Mouse (Mus musculus): ENCODE measurements at regions not wholly inside any gene's neighbourhood (a gene's known extent, or its start where the extent isn't known, plus 50 kb on each side); places are given as distances from the start of the nearest gene placed in this dataset.

DNA sequence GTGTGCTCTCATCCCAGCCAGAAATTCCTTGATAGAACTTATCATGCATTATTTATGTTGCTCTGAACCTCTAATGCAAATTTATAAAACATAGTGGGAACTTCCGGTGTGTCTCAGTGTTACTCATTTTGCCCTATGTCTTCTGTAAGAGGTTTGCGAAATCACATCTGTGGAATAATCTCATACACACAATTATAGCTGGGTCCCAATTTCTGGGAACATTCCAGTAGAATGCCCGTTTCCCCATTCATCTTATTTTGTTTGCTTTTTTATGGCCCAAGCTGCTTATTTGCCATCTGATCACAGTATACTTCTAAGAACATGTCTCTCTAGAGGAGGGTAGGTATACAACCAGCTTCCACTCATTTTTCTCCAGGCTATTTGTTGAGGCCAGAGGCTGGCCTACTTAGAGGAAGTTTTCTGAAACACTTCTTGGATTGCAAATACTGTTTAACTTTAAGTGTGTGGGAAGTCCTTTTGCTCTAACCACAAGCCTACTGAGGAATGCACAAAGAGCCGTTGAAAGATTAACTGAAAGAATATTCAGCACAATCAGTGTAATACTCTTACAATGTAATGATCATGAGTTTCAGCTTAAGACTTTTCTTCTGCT, 474.1 kb upstream of the Slit2 start:
- DNase-seq (ENCODE audit: low spot score in 2 of 2): no peak

DNA sequence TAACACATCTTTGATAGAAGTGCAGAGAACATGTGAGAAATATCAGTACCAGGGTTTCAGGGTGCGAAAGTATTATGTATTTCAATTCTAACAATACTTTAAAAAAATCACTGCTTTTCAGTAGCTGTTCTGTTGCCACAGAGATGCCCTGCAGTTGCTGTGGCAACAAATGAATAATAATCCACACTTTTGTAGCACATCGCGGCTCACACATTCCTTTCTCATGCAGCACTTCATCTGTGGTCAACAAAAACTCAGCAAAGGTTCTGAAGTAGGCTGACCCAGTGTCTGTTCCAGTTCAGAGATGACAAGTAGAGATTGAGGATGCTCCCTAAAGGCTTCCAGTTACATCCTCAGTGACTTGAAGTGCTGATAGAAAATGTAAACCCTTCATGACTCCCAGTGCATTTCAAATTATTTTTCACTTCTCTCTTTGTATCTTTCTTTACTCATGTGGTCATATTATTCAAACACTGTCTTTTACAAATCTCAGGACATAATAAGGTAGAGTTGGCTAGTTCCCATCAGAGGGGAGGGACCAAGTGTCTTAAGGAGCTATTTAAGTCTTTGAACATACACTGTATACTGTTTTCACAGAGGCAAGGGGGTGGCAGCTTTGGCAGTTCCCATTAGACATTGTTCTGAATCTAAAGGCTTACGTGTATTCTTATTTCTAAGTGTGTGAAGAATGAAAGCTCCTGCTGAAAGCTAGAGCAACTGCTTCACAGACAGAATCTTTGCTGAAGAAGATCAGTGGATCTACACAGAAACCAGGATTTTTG, 460.6 kb upstream of the Slit2 start:
- DNase-seq (ENCODE audit: low spot score in 2 of 2): no peak

DNA sequence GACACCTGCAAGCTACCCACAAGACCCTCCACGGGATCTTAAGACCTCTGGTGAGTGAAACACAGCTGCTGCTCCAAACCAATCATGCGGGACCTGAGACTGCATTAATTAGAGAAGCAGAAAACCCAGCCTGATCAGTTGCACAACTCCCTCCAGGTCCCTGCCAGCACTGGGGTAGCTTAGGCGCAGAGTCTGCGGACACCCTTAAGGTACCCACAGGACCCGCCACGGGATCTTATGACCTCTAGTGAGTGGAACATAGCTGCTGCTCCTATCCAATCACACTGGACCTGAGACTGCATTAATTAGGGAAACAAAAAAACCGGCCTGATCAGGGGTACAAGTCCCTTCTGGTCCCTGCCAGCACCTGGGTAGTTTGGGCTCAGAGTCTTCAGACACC, 454.3 kb upstream of the Slit2 start:
- DNase-seq (ENCODE audit: low spot score in 2 of 2): no peak

DNA sequence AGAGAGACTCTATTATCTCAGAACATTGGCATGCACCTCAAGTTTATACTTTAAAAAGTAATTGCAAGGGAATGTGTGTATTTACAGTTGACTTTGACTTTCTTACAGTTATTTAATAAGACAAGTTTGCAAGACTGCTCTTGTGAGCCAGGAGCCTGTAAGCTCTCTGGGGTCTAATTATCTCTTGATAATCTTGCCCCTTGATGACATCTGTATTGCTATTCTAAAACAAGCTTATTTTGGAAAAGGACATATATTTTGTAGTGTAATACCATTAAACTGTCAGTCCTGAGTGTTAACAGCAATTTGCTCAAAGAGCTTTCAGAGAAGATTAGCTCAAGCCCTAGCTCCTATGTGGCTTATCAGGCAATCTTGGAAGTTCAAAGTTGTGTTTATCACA, 445.4 kb upstream of the Slit2 start:
- no peak for DNase-seq (ENCODE audit: low spot score in 2 of 2)

DNA sequence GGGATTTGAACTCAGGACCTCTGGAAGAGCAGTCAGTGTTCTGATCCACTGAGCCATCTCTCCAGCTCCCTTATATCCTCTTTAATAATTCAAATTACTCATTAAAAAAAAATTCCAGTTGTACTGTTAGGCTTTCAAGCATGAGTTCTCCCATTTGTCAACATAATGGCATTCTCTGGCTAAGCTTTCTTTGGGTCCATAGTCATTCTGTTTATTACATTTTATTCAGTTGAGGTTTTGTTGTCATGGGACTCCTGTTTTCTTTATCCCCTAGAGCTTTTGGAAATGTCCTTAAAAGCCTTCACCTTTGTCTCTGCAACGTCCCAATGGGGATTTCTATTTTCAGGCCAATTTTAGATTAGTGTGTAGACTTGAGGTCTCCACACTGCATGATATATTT, 440.7 kb upstream of the Slit2 start:
- no peak for DNase-seq (ENCODE audit: low spot score in 2 of 2)

DNA sequence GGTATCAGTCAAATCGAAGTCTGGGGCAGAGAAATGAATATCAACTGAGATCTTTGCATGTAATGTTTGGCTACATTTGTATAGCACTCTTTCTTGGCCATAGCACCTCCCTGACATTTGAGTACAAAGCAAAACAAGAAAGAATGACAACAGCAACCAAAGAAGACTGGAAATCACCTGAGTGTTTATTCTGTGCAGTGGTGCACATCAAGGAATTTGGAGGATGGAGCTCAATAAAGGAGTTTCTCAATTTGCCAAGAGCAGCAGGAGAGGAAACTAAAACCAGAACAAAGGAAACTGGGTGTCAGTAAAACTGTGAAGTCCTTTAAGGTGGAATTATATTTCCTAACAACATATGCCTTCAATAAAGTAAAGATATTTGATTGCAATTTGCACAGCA, 426.2 kb upstream of the Slit2 start:
- DNase-seq (ENCODE audit: low spot score in 2 of 2): no peak

DNA sequence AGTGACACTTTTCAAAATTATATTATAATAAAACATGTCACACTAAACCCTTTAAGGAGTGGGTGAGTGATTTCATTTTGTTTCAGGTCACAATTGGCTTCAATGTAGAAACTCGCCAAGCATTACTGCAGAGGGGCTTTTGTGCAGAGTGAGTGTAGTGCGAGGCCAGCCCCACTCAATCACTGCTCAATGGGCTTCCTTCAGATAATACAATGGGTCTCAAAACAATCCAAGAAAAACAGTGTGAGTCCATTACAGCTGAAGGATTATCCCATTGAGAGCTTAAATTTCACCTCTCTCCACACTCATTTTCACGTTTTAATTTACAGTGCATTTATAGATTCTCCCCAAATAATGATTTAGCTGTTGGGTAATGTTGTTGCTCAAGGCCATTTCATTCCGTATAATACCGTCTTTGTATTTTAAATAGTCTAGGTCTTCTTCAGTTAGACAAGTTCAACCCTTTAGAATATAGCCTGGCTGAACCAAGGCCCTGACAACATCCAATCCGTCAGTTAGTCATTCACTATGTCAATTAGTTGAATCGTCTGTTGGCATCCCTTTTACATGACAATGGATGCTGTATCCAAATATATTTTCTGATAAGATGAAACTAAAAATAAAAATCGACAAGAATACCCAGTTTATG, 425.7 kb upstream of the Slit2 start:
- no peak for DNase-seq (ENCODE audit: low spot score in 2 of 2)
